Mouse (Mus musculus): Measurements from ENCODE around the gene Calhm3. TPM values are rescaled to one million over a fixed set of nuclear protein-coding genes. Genes with fewer than 3 reads are reported as not detected.

The Calhm3 gene
- total RNA-seq, 2 experiments from 2014 or later: not detected

DNA sequence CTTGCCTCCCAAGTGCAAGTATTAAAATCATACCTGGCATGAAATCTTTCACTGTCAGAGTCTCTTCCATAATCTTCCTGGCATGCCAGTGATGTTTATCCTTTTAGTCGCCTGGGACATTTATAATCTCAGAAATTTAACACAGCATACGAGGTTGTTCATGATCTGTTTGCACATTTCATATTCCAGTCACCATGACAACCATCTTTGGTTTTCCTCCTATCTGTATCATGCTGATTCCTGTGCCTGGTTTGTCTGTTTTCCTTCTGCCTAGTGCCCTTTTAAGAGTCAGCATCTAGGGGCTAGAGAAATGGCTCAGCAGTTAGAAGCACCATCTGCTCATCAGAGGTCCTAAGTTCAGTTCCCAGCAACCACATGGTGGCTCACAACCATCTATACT lies 38.9 kb downstream of the Calhm3 start:
- DNase-seq: no peak

GRCm38 (mm10) chr19:47104641-47105271 lies 52.8 kb downstream of the Calhm3 start:
- no peak for DNase-seq

Other genes starting within 250 kb of the Calhm3 start
- under 1 TPM in 1 of 2 experiments, not detected in 1; 0.16 TPM for gene Ina, start 143.1 kb downstream of the Calhm3 start, total RNA-seq (2021)
- 100 to 1,000 TPM; 147 to 157 TPM for gene Nt5c2, start 142.6 kb downstream of the Calhm3 start, total RNA-seq (2021)
- gene Pcgf6, start 106.9 kb downstream of the Calhm3 start, total RNA-seq (2021): 1 to 10 TPM; 3.9 to 4.2 TPM
- 1 to 10 TPM; 5.1 to 5.2 TPM for gene Taf5, start 90.0 kb downstream of the Calhm3 start, total RNA-seq (2021)
- gene Usmg5, start 67.1 kb downstream of the Calhm3 start, total RNA-seq (2021): 1,000 to 10,000 TPM; 1,795 to 1,908 TPM
- gene Pdcd11, start 67.0 kb downstream of the Calhm3 start, total RNA-seq (2021): 10 to 100 TPM; 15.4 to 15.5 TPM
- gene Calhm2, start 19.5 kb downstream of the Calhm3 start, total RNA-seq (2021): 1 to 10 TPM; 3.4 to 3.5 TPM
- not detected for gene Calhm1, start 13.5 kb downstream of the Calhm3 start, total RNA-seq (2021)
- 1 to 10 TPM in 1 of 2 experiments, under 1 TPM in 1; 0.74 to 1.2 TPM for gene Neurl1a, start 21.1 kb upstream of the Calhm3 start, total RNA-seq (2021)